Mouse (Mus musculus): ENCODE measurements around the gene Etl4. TPM values are rescaled to one million over a fixed set of nuclear protein-coding genes. Genes with fewer than 3 reads are reported as not detected.

Gene Etl4
- polyA plus RNA-seq, 1 experiment from 2014 or later: 7.3 TPM

- Histone ChIP-seq H3K9ac (replicated peaks; ENCODE audit: low read depth, low read length) (no peak overlapping the region), H3K4me3 (ENCODE audit: low read depth, low read length) (no peak overlapping the region), H3K4me2 (ENCODE audit: low read depth, low read length) (no peak overlapping the region), H3K27me3 (ENCODE audit: control insufficient read depth, insufficient read depth, low read length) (no peaks in the 10 kb centered on the region), H3K27ac (ENCODE audit: low read depth, low read length) (no peak overlapping the region), H3K4me1 (ENCODE audit: control insufficient read depth, insufficient read depth, low read length) (no peaks in the 10 kb centered on the region), H3K9me3 (ENCODE audit: control insufficient read depth, low read length) (no peaks in the 10 kb centered on the region), H3K36me3 (ENCODE audit: control insufficient read depth, insufficient read depth, low read length) (no peaks in the 10 kb centered on the region)
- peak; percentile 56; the same call in 1 of the 2 replicates for ATAC-seq (ENCODE audit: low read depth)
- 33% methylated on average over 6 of the region's 6 CpGs for WGBS
Measured at GRCm38 (mm10) chr2:20419975-20420374, 510.4 kb downstream of the Etl4 start.

GRCm38 (mm10) chr2:20422275-20422674 lies 512.7 kb downstream of the Etl4 start:
- Histone ChIP-seq H3K4me2 (ENCODE audit: low read depth, low read length) (no peak overlapping the region), H3K36me3 (ENCODE audit: control insufficient read depth, insufficient read depth, low read length) (no peaks in the 10 kb centered on the region), H3K4me1 (ENCODE audit: control insufficient read depth, insufficient read depth, low read length) (no peaks in the 10 kb centered on the region), H3K27me3 (ENCODE audit: control insufficient read depth, insufficient read depth, low read length) (no peaks in the 10 kb centered on the region), H3K27ac (ENCODE audit: low read depth, low read length) (no peak overlapping the region), H3K9me3 (ENCODE audit: control insufficient read depth, low read length) (no peaks in the 10 kb centered on the region), H3K4me3 (ENCODE audit: low read depth, low read length) (no peak overlapping the region), H3K9ac (replicated peaks; ENCODE audit: low read depth, low read length) (no peak overlapping the region)
- ATAC-seq (ENCODE audit: low read depth): no peak
- 34% methylated on average over 4 of the region's 4 CpGs for WGBS

GRCm38 (mm10) chr2:20433656-20434055 lies 524.1 kb downstream of the Etl4 start:
- no peak overlapping the region for H3K4me3 ChIP-seq (ENCODE audit: low read depth, low read length)
- WGBS: 90% methylated on average over 2 of the region's 2 CpGs

GRCm38 (mm10) chr2:20435530-20435929 lies 526.0 kb downstream of the Etl4 start:
- 92% methylated on average over 4 of the region's 4 CpGs for WGBS
- Histone ChIP-seq H3K4me1 (ENCODE audit: control insufficient read depth, insufficient read depth, low read length) (no peaks in the 10 kb centered on the region), H3K27ac (ENCODE audit: low read depth, low read length) (no peak overlapping the region), H3K4me2 (ENCODE audit: low read depth, low read length) (no peak overlapping the region), H3K36me3 (ENCODE audit: control insufficient read depth, insufficient read depth, low read length) (no peaks in the 10 kb centered on the region), H3K4me3 (ENCODE audit: low read depth, low read length) (no peak overlapping the region), H3K9me3 (ENCODE audit: control insufficient read depth, low read length) (no peaks in the 10 kb centered on the region), H3K9ac (replicated peaks; ENCODE audit: low read depth, low read length) (no peak overlapping the region), H3K27me3 (ENCODE audit: control insufficient read depth, insufficient read depth, low read length) (no peaks in the 10 kb centered on the region)
- no peak for ATAC-seq (ENCODE audit: low read depth)

More at GRCm38 (mm10) chr2:20433656-20434055, 524.1 kb downstream of the Etl4 start:
- H3K36me3 ChIP-seq (ENCODE audit: control insufficient read depth, insufficient read depth, low read length): no peaks in the 10 kb centered on the region
- H3K27ac ChIP-seq (ENCODE audit: low read depth, low read length): no peak overlapping the region
- no peak for ATAC-seq (ENCODE audit: low read depth)
- H3K4me1 ChIP-seq (ENCODE audit: control insufficient read depth, insufficient read depth, low read length): no peaks in the 10 kb centered on the region
- H3K9me3 ChIP-seq (ENCODE audit: control insufficient read depth, low read length): no peaks in the 10 kb centered on the region
- no peaks in the 10 kb centered on the region for H3K27me3 ChIP-seq (ENCODE audit: control insufficient read depth, insufficient read depth, low read length)
- H3K9ac ChIP-seq (replicated peaks; ENCODE audit: low read depth, low read length): no peak overlapping the region
- H3K4me2 ChIP-seq (ENCODE audit: low read depth, low read length): no peak overlapping the region

- H3K4me3 ChIP-seq (ENCODE audit: low read depth, low read length): no peak overlapping the region
- H3K36me3 ChIP-seq (ENCODE audit: control insufficient read depth, insufficient read depth, low read length): no peaks in the 10 kb centered on the region
- no peaks in the 10 kb centered on the region for H3K27me3 ChIP-seq (ENCODE audit: control insufficient read depth, insufficient read depth, low read length)
- no peak overlapping the region for H3K27ac ChIP-seq (ENCODE audit: low read depth, low read length)
- no peak for ATAC-seq (ENCODE audit: low read depth)
- H3K9me3 ChIP-seq (ENCODE audit: control insufficient read depth, low read length): no peaks in the 10 kb centered on the region
- no peak overlapping the region for H3K9ac ChIP-seq (replicated peaks; ENCODE audit: low read depth, low read length)
- 90% methylated on average over 2 of the region's 2 CpGs for WGBS
- H3K4me2 ChIP-seq (ENCODE audit: low read depth, low read length): no peak overlapping the region
- no peaks in the 10 kb centered on the region for H3K4me1 ChIP-seq (ENCODE audit: control insufficient read depth, insufficient read depth, low read length)
Measured at GRCm38 (mm10) chr2:20442731-20443130, 533.2 kb downstream of the Etl4 start.

GRCm38 (mm10) chr2:20443671-20444440 lies 534.3 kb downstream of the Etl4 start:
- no peak overlapping the region for H3K27ac ChIP-seq (ENCODE audit: low read depth, low read length)
- H3K9me3 ChIP-seq (ENCODE audit: control insufficient read depth, low read length): no peaks in the 10 kb centered on the region
- no peaks in the 10 kb centered on the region for H3K27me3 ChIP-seq (ENCODE audit: control insufficient read depth, insufficient read depth, low read length)
- H3K4me3 ChIP-seq (ENCODE audit: low read depth, low read length): no peak overlapping the region
- no peak overlapping the region for H3K9ac ChIP-seq (replicated peaks; ENCODE audit: low read depth, low read length)
- H3K36me3 ChIP-seq (ENCODE audit: control insufficient read depth, insufficient read depth, low read length): no peaks in the 10 kb centered on the region
- ATAC-seq (ENCODE audit: low read depth): no peak
- no peaks in the 10 kb centered on the region for H3K4me1 ChIP-seq (ENCODE audit: control insufficient read depth, insufficient read depth, low read length)
- WGBS: 55% methylated on average over 10 of the region's 10 CpGs
- H3K4me2 ChIP-seq (ENCODE audit: low read depth, low read length): no peak overlapping the region

- 64% methylated on average over 17 of the region's 17 CpGs for WGBS
Measured at GRCm38 (mm10) chr2:20445156-20446155, 535.9 kb downstream of the Etl4 start.

GRCm38 (mm10) chr2:20446180-20446579 lies 536.6 kb downstream of the Etl4 start:
- Histone ChIP-seq H3K4me1 (ENCODE audit: control insufficient read depth, insufficient read depth, low read length) (no peaks in the 10 kb centered on the region), H3K27me3 (ENCODE audit: control insufficient read depth, insufficient read depth, low read length) (no peaks in the 10 kb centered on the region), H3K27ac (ENCODE audit: low read depth, low read length) (no peak overlapping the region), H3K4me2 (ENCODE audit: low read depth, low read length) (no peak overlapping the region), H3K36me3 (ENCODE audit: control insufficient read depth, insufficient read depth, low read length) (no peaks in the 10 kb centered on the region), H3K9me3 (ENCODE audit: control insufficient read depth, low read length) (no peaks in the 10 kb centered on the region), H3K4me3 (ENCODE audit: low read depth, low read length) (no peak overlapping the region), H3K9ac (replicated peaks; ENCODE audit: low read depth, low read length) (no peak overlapping the region)
- WGBS: 82% methylated on average over 4 of the region's 4 CpGs
- no peak for ATAC-seq (ENCODE audit: low read depth)

More at GRCm38 (mm10) chr2:20445156-20446155, 535.9 kb downstream of the Etl4 start:
- Histone ChIP-seq H3K27me3 (ENCODE audit: control insufficient read depth, insufficient read depth, low read length) (no peaks in the 10 kb centered on the region), H3K27ac (ENCODE audit: low read depth, low read length) (no peak overlapping the region), H3K4me1 (ENCODE audit: control insufficient read depth, insufficient read depth, low read length) (no peaks in the 10 kb centered on the region), H3K9me3 (ENCODE audit: control insufficient read depth, low read length) (no peaks in the 10 kb centered on the region), H3K9ac (replicated peaks; ENCODE audit: low read depth, low read length) (no peak overlapping the region), H3K4me3 (ENCODE audit: low read depth, low read length) (no peak overlapping the region), H3K4me2 (ENCODE audit: low read depth, low read length) (no peak overlapping the region), H3K36me3 (ENCODE audit: control insufficient read depth, insufficient read depth, low read length) (no peaks in the 10 kb centered on the region)
- ATAC-seq (ENCODE audit: low read depth): no peak

- Histone ChIP-seq H3K4me3 (ENCODE audit: low read depth, low read length) (no peak overlapping the region), H3K27me3 (ENCODE audit: control insufficient read depth, insufficient read depth, low read length) (no peaks in the 10 kb centered on the region), H3K36me3 (ENCODE audit: control insufficient read depth, insufficient read depth, low read length) (no peaks in the 10 kb centered on the region), H3K4me1 (ENCODE audit: control insufficient read depth, insufficient read depth, low read length) (no peaks in the 10 kb centered on the region), H3K9me3 (ENCODE audit: control insufficient read depth, low read length) (no peaks in the 10 kb centered on the region), H3K9ac (replicated peaks; ENCODE audit: low read depth, low read length) (no peak overlapping the region), H3K27ac (ENCODE audit: low read depth, low read length) (no peak overlapping the region), H3K4me2 (ENCODE audit: low read depth, low read length) (no peak overlapping the region)
- WGBS: 55% methylated on average over 3 of the region's 3 CpGs
- no peak for ATAC-seq (ENCODE audit: low read depth)
Measured at GRCm38 (mm10) chr2:20450945-20451344, 541.4 kb downstream of the Etl4 start.
